Mouse (Mus musculus) MEL (cell line): ENCODE measurements at regions not wholly inside any gene's neighbourhood (a gene's known extent, or its start where the extent isn't known, plus 50 kb on each side); places are given as distances from the start of the nearest gene placed in this dataset.

ENCODE experiments used
- DNase-seq: peaks from one replicate; pipeline ENCODE4 v3.0.0; 2011; ENCODE audit warnings: low read depth, low spot score
- H3K27ac ChIP-seq: 2 replicates; pipeline ENCODE4 v1.5.1; 2012; ENCODE audit warnings: low read depth, mild to moderate bottlenecking, control low read depth, low read length, moderate library complexity; ENCODE audit not compliant: control insufficient read depth
- H3K27me3 ChIP-seq, 2 experiments: fragments of 150-350 bp in 1 of 2; sonication (generic) in 1 of 2; 2 replicates each; pipeline ENCODE4 v1.6.1; 2012; ENCODE audit warnings: low read length in 2 of 2, mild to moderate bottlenecking in 2 of 2, improper control_type of control experiment in 1 of 2, moderate library complexity in 1 of 2; ENCODE audit not compliant: insufficient read depth in 2 of 2, control insufficient read depth in 1 of 2
- H3K36me3 ChIP-seq, 2 experiments: 2 replicates each; pipeline ENCODE4 v1.6.1; 2012 to 2014; ENCODE audit warnings: low read length in 2 of 2, improper control_type of control experiment in 1 of 2, inconsistent platforms in 1 of 2, mild to moderate bottlenecking in 1 of 2; ENCODE audit not compliant: insufficient read depth in 2 of 2, control insufficient read depth in 1 of 2
- H3K4me1 ChIP-seq, 2 experiments: fragments of 150-350 bp in 1 of 2; sonication (generic) in 1 of 2; 2 replicates each; pipeline ENCODE4 v1.6.1; 2012; ENCODE audit warnings: low read length in 2 of 2, improper control_type of control experiment in 1 of 2, mild to moderate bottlenecking in 1 of 2; ENCODE audit not compliant: insufficient read depth in 2 of 2, control insufficient read depth in 1 of 2
- H3K4me3 ChIP-seq, 2 experiments: fragments of 150-350 bp in 1 of 2; sonication (generic) in 1 of 2; 2 replicates each; pipeline ENCODE4 v1.5.1; 2012; ENCODE audit warnings: low read depth in 2 of 2, low read length in 2 of 2, mild to moderate bottlenecking in 2 of 2, moderate library complexity in 2 of 2, control low read depth in 1 of 2, improper control_type of control experiment in 1 of 2; ENCODE audit not compliant: control insufficient read depth in 1 of 2, insufficient read depth in 1 of 2
- H3K79me2 ChIP-seq: 2 replicates; pipeline ENCODE4 v1.6.1; 2012; ENCODE audit warnings: mild to moderate bottlenecking, low read length, moderate library complexity; ENCODE audit not compliant: control insufficient read depth, poor library complexity, insufficient read depth
- H3K9ac ChIP-seq: 2 replicates; pipeline ENCODE4 v1.6.1; 2012; ENCODE audit warnings: low read depth, mild to moderate bottlenecking, control low read depth, low read length, moderate library complexity; ENCODE audit not compliant: control insufficient read depth, poor library complexity, severe bottlenecking
- H3K9me3 ChIP-seq: fragments of 150-350 bp; sonication (generic); replicated peaks from 2 replicates; pipeline ENCODE4 v1.6.1; 2012; ENCODE audit warnings: mild to moderate bottlenecking, low read length, improper control_type of control experiment, moderate library complexity; ENCODE audit not compliant: insufficient read depth
- CHD1 ChIP-seq: IDR thresholded peaks from 2 replicates; pipeline ENCODE4 v1.6.1; 2012; ENCODE audit warnings: low read depth, mild to moderate bottlenecking, inconsistent platforms, low read length, improper control_type of control experiment
- CHD2 ChIP-seq: IDR thresholded peaks from 2 replicates; pipeline ENCODE4 v1.6.1; 2011; ENCODE audit warnings: low read length, improper control_type of control experiment
- ELF1 ChIP-seq: IDR thresholded peaks from 2 replicates; pipeline ENCODE4 v1.6.1; 2014; ENCODE audit warnings: low read depth, mild to moderate bottlenecking, inconsistent platforms, low read length, improper control_type of control experiment, moderate library complexity
- ETS1 ChIP-seq: IDR thresholded peaks from 2 replicates; pipeline ENCODE4 v1.6.1; 2012; ENCODE audit warnings: low read depth, mild to moderate bottlenecking, inconsistent platforms, low read length, improper control_type of control experiment, moderate library complexity
- JUND ChIP-seq: IDR thresholded peaks from 2 replicates; pipeline ENCODE4 v1.6.1; 2011; ENCODE audit warnings: low read depth, mild to moderate bottlenecking, improper control_type of control experiment, low read length
- MAFK ChIP-seq: IDR thresholded peaks from 2 replicates; pipeline ENCODE4 v1.6.1; 2011; ENCODE audit warnings: low read depth, mild to moderate bottlenecking, low read length, improper control_type of control experiment, borderline replicate concordance
- MAZ ChIP-seq: IDR thresholded peaks from 2 replicates; pipeline ENCODE4 v1.6.1; 2012; ENCODE audit warnings: low read depth, mild to moderate bottlenecking, inconsistent platforms, low read length, improper control_type of control experiment
- MEF2A ChIP-seq: IDR thresholded peaks from 2 replicates; pipeline ENCODE4 v1.6.1; 2014; ENCODE audit warnings: low read depth, mild to moderate bottlenecking, inconsistent platforms, low read length, improper control_type of control experiment; ENCODE audit not compliant: poor library complexity, insufficient replicate concordance, severe bottlenecking; ENCODE audit errors: extremely low read depth
- MYB ChIP-seq: IDR thresholded peaks from 2 replicates; pipeline ENCODE4 v1.6.1; 2011; ENCODE audit warnings: mild to moderate bottlenecking, low read depth, low read length, improper control_type of control experiment
- MYC ChIP-seq: IDR thresholded peaks from 2 replicates; pipeline ENCODE4 v1.6.1; 2011; ENCODE audit warnings: low read depth, mild to moderate bottlenecking, low read length, improper control_type of control experiment, moderate library complexity
- NRF1 ChIP-seq: IDR thresholded peaks from 2 replicates; pipeline ENCODE4 v1.6.1; 2014; ENCODE audit warnings: low read depth, mild to moderate bottlenecking, inconsistent platforms, low read length, improper control_type of control experiment, moderate library complexity; ENCODE audit not compliant: poor library complexity, insufficient read depth, severe bottlenecking
- POLR2AphosphoS5 ChIP-seq: IDR thresholded peaks from 2 replicates; pipeline ENCODE4 v1.6.1; 2012; ENCODE audit warnings: low read depth, borderline replicate concordance, mild to moderate bottlenecking, inconsistent platforms, low read length, moderate library complexity, mixed read lengths
- RAD21 ChIP-seq: IDR thresholded peaks from 2 replicates; pipeline ENCODE4 v1.6.1; 2011; ENCODE audit warnings: mild to moderate bottlenecking, low read depth, low read length, improper control_type of control experiment
- SMC3 ChIP-seq: IDR thresholded peaks from 2 replicates; pipeline ENCODE4 v1.6.1; 2011; ENCODE audit warnings: low read depth, low read length, improper control_type of control experiment
- TBP ChIP-seq: IDR thresholded peaks from 2 replicates; pipeline ENCODE4 v1.8.0; 2011; ENCODE audit warnings: low read depth, low read length, improper control_type of control experiment
- UBTF ChIP-seq: IDR thresholded peaks from 2 replicates; pipeline ENCODE4 v1.6.1; 2012; ENCODE audit warnings: low read depth, mild to moderate bottlenecking, inconsistent platforms, low read length, improper control_type of control experiment, moderate library complexity, borderline replicate concordance; ENCODE audit not compliant: insufficient read depth
- ZKSCAN1 ChIP-seq: IDR thresholded peaks from 2 replicates; pipeline ENCODE4 v1.6.1; 2012; ENCODE audit warnings: low read depth, mild to moderate bottlenecking, inconsistent platforms, low read length, improper control_type of control experiment, moderate library complexity
- ZMIZ1 ChIP-seq: IDR thresholded peaks from 2 replicates; pipeline ENCODE4 v1.6.1; 2012; ENCODE audit warnings: low read depth, mild to moderate bottlenecking, inconsistent platforms, low read length, improper control_type of control experiment, moderate library complexity

DNA sequence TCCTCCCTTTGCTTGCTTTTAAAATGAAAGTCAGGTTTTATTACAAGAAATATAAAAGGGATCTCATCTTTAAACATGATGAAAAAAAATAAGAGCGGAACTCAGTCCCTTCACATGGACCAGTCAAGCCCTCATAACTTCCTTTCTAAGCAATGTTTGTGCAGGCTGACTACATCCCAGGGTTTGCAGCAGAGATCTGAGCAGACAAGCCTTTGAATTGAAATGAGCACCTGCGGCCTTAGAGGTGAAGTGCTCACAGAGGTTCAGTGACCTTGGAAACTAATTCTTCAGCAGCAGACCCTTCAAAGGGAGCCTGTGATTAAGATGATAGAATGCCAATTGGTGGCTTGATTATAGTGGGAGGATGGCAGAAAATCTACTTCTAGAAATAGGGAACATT is 2918.3 kb downstream of the Poteg start:
- Histone ChIP-seq H3K27me3 (no peaks in the 10 kb centered on the region), H3K9ac (no peak overlapping the region), H3K27ac (no peak overlapping the region), H3K4me1 (no peaks in the 10 kb centered on the region), H3K79me2 (no peaks in the 10 kb centered on the region), H3K36me3 (no peaks in the 10 kb centered on the region), H3K9me3 (no peaks in the 10 kb centered on the region), H3K4me3 (no peak overlapping the region)
- DNase-seq, result no peak
- TF ChIP-seq ELF1 (no peak), NRF1 (no peak), CHD1 (no peak), ETS1 (no peak), RAD21 (no peak), MYB (no peak), MYC (no peak), MAZ (no peak), TBP (no peak), POLR2AphosphoS5 (no peak)

DNA sequence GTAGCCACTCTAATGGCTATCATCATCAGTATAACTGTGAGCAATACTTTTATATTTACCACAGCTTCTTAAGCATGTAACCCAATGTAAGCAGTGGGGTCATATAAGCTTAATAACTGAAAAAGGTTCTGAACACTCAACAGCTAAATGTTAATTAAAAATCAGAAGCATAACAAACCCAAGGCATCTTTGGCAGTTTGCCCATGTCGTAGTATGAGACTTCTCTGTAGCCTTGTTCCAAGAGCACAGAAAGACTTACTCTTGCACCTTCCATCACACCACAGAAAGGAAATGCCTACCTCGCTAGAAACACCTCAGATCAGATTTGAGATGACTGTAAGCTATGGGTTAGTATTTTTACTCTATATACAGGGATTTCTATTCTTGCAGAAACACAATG is 2944.5 kb downstream of the Poteg start:
- no peak overlapping the region for H3K27ac ChIP-seq
- H3K27me3 ChIP-seq, result no peaks in the 10 kb centered on the region
- no peaks in the 10 kb centered on the region for H3K79me2 ChIP-seq
- H3K9me3 ChIP-seq, result no peaks in the 10 kb centered on the region
- H3K36me3 ChIP-seq, result no peaks in the 10 kb centered on the region
- H3K4me3 ChIP-seq, result no peak overlapping the region
- no peak for TF ChIP-seq MEF2A
- no peak for TF ChIP-seq MAFK
- TF ChIP-seq MYB, result no peak
- TF ChIP-seq SMC3, result no peak
- TF ChIP-seq ZKSCAN1, result no peak
- TF ChIP-seq MAZ, result no peak
- no peak for TF ChIP-seq CHD2
- TF ChIP-seq UBTF, result no peak
- no peak for TF ChIP-seq JUND
- no peak for TF ChIP-seq RAD21
- no peak for TF ChIP-seq ZMIZ1
- no peak for DNase-seq
- H3K9ac ChIP-seq, result no peak overlapping the region
- no peaks in the 10 kb centered on the region for H3K4me1 ChIP-seq
